Mouse (Mus musculus): ENCODE results near the gene D7Ertd443e.

Gene D7Ertd443e

GRCm38 (mm10) chr7:134229899-134230298 lies 155.6 kb downstream of the D7Ertd443e start:
- DNase-seq (ENCODE audit: low spot score in 2 of 2), result no peak

DNA sequence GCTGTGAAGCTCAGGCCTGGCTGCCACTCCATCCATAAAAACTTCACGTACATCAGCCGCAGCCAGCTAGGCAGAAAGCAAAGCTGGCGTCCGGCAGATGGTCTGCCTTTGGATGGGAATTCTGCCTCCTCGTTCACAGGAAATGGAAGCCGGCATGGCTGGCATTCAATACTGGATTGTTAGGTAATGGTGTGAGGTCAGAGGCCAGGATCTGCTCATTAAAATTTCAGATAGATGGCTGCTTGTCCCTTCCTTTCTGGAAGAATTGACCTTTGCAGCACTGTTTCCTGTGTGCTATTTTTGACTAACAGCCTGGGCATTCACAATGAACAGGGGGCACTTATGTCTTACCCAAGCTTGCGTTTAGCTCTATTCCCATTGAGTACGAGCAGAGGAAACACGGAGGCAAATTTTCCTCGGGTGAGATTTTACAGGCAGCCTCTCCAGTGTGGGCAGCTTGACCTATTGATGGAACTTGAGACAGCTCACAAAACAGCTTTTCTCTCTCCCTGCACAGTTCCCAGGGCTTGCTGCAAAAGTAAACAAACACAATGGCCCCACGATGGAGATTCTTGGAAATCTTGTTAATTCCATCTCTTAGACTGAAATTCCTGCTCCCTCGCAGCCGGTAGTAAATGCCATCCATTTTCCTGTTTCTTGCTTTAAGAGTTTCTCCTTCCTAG lies 157.5 kb downstream of the D7Ertd443e start:
- no peak for DNase-seq (ENCODE audit: low spot score in 2 of 2)

- DNase-seq (ENCODE audit: low spot score in 2 of 2), result no peak
Measured at GRCm38 (mm10) chr7:134227101-134227500, 158.4 kb downstream of the D7Ertd443e start.

GRCm38 (mm10) chr7:134226231-134226630 lies 159.2 kb downstream of the D7Ertd443e start:
- DNase-seq (ENCODE audit: low spot score in 2 of 2), result no peak

- peak in 1 of 2 experiments; percentile 14 for DNase-seq (ENCODE audit: low spot score in 2 of 2)
Measured at GRCm38 (mm10) chr7:134224741-134225612, 160.5 kb downstream of the D7Ertd443e start.

GRCm38 (mm10) chr7:134224421-134224740 lies 161.1 kb downstream of the D7Ertd443e start:
- no peak for DNase-seq (ENCODE audit: low spot score in 2 of 2)

DNA sequence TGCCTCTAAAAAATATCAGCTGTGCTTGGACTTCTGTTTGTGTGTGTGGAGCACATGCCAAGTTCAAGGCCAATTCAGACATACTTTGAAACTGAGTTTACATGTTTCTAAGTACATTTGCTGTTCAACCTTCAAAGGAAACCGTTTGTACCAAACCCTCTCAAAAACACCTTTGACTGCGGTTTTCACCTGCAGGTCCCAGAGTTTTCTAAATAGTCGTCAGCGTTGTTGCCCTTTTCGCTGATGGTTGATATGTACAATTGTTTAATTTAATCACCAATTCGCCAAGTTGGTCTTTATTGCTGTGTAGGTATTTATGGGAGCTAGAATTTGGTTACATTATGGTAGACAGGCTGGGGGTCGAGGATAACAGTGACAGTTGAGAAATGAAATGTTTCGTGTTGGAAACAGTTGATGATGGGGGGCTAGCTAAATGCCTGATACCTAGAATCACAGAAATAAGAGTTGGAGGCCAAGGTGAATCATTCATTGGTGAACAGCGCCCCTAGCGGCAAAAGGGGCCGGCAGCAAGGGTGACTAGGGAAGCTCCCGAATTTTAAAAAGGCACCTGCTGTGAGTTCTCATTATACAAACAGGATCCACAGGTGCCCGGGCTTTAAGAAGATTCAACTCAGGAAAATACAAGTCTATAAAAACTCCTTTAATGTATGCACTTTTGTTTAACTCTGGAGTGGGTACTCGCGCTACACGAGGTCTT lies 161.9 kb downstream of the D7Ertd443e start:
- DNase-seq (ENCODE audit: low spot score in 2 of 2), result peak; percentile 33 to 78
